Mouse (Mus musculus): Measurements from ENCODE around the gene S100a9. TPM values are rescaled to one million over a fixed set of nuclear protein-coding genes. Genes with fewer than 3 reads are reported as not detected.

Gene S100a9
- total RNA-seq (2023), result 9.1 to 13.0 TPM (median 10.7 TPM) in 4 replicates

GRCm38 (mm10) chr3:90695613-90696012, at the start of gene S100a9:
Gene S100a9, minus strand, starts transcription at chr3:90695721.

GRCm38 (mm10) chr3:90726606-90727005, 31.1 kb upstream of the S100a9 start, which contains the start of gene Pglyrp4:
Gene Pglyrp4, plus strand, starts transcription at chr3:90726906.

DNA sequence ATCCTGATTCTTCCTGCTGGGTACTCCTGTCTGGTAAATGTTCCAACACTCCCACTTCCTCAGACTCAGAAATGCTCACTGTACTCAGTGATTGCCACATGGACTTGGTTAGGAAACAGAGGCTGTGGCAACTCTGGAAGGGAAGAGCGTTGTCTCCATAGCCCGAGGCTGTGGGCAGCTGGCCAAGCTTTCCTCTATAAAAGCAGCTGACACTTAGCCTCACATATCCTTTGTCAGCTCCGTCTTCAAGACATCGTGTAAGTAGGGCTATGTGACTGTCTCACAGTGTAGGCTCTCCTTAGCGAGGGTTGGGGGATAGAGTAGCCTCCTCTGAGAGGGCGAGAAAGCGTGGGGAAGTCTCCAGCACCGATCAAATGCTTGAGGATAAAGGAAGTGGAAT, 26.7 kb downstream of the S100a9 start, which contains the start of gene S100a8:
Gene S100a8 (plus strand): TSS at position 133 of the 400 bp plus-strand sequence.

GRCm38 (mm10) chr3:90653717-90654116, 41.8 kb downstream of the S100a9 start, which contains the start of gene S100a7a:
Gene S100a7a, plus strand, starts transcription at chr3:90654017.

Other genes starting within 250 kb of the S100a9 start
- gene Npr1, start 229.9 kb downstream of the S100a9 start, total RNA-seq (2023), result not detected in 4 replicates
- gene Ilf2, start 219.6 kb downstream of the S100a9 start, total RNA-seq (2023), result 92.2 to 99.3 TPM (median 93.2 TPM) in 4 replicates
- 56.1 to 60.1 TPM (median 57.1 TPM) in 4 replicates for gene Snapin, start 204.7 kb downstream of the S100a9 start, total RNA-seq (2023)
- 193 to 200 TPM (median 196 TPM) in 4 replicates for gene Chtop, start 186.2 kb downstream of the S100a9 start, total RNA-seq (2023)
- gene S100a1, start 181.3 kb downstream of the S100a9 start, total RNA-seq (2023), result 0.95 to 1.3 TPM in 2 of 4 replicates, not detected in the others
- 14.6 to 23.9 TPM (median 17.6 TPM) in 4 replicates for gene S100a13, start 181.3 kb downstream of the S100a9 start, total RNA-seq (2023)
- 0.44 TPM in 1 of 4 replicates, not detected in the others for gene S100a14, start 168.9 kb downstream of the S100a9 start, total RNA-seq (2023)
- not detected in 4 replicates for gene S100a16, start 158.5 kb downstream of the S100a9 start, total RNA-seq (2023)
- 2.2 TPM in 1 of 4 replicates, not detected in the others for gene S100a3, start 135.1 kb downstream of the S100a9 start, total RNA-seq (2023)
- gene S100a2, start 105.5 kb downstream of the S100a9 start, total RNA-seq (2023), result not detected in 4 replicates
- gene Gm42674, start 93.8 kb downstream of the S100a9 start, total RNA-seq (2023), result not detected in 4 replicates
- 48.5 to 75.1 TPM (median 62.5 TPM) in 4 replicates for gene S100a4, start 92.0 kb downstream of the S100a9 start, total RNA-seq (2023)
- gene S100a5, start 87.2 kb downstream of the S100a9 start, total RNA-seq (2023), result 3.9 to 4.7 TPM (median 4.0 TPM) in 3 of 4 replicates, not detected in the other
- gene S100a6, start 82.8 kb downstream of the S100a9 start, total RNA-seq (2023), result 71.2 to 102 TPM (median 82.5 TPM) in 4 replicates
- gene S100a7a, start 41.7 kb downstream of the S100a9 start, total RNA-seq (2023), result 0.46 TPM in 1 of 4 replicates, not detected in the others
- 5.7 to 11.2 TPM (median 8.4 TPM) in 4 replicates for gene S100a8, start 26.7 kb downstream of the S100a9 start, total RNA-seq (2023)
- gene Pglyrp4, start 31.2 kb upstream of the S100a9 start, total RNA-seq (2023), result not detected in 4 replicates
- gene Gm5849, start 82.2 kb upstream of the S100a9 start, total RNA-seq (2023), result not detected in 4 replicates